Mouse (Mus musculus): ENCODE results near the gene Rgma. TPM values are rescaled to one million over a fixed set of nuclear protein-coding genes. Genes with fewer than 3 reads are reported as not detected.

Rgma gene
- polyA plus RNA-seq, 1 experiment from 2014 or later: 23.4 TPM

DNA sequence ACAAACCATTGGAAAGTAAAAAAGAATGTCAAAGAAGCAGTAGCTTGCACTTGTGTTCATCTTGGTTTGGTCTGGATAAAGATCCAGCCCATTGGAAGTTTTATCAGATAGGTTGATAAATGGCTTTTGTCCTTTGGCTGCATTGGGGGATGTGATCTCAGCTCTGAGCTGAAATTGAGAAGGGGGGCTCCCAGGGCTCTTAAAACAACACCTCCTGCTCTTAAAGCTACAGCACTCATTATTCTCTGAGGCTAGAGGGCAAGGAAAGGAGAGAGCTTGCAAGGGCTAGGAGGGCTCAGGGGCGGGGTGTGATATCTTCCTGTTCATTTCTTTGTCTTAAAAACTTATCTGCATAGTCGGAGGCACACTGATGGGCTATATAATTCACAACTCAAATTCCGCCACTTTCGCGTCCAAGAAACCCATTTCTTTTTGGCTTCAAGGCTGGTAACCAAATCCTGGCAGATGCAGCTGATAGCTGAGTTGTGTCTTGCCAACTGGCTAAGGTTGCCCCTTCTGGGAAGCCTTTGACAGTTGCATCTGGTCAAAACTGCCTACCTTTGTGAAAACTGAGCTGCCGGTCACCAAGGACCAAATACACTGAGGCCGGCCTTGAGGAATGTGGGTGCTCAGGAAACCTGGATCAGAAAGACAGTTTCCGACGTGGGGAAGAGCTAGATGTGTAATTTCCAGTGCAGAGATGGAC lies 18.2 kb downstream of the Rgma start:
- Histone ChIP-seq H3K36me3 (replicated peaks) (peaks cover 44% of the 10 kb centered on the region), H3K9me3 (no peaks in the 10 kb centered on the region), H3K27me3 (replicated peaks; ENCODE audit: low read depth, poor library complexity, severe bottlenecking) (peaks cover 11% of the 10 kb centered on the region; the same call in 1 of the 2 replicates), H3K4me1 (peaks cover 81% of the 10 kb centered on the region), H3K27ac (replicated peaks) (peak overlapping the region; percentile 98), H3K4me3 (peak overlapping the region; percentile 93)
- WGBS: 30% methylated on average over 9 of the region's 9 CpGs
- DNase-seq (ENCODE audit: low spot score): peak; percentile 53

GRCm38 (mm10) chr7:73394013-73394409 lies 18.7 kb downstream of the Rgma start:
- Histone ChIP-seq H3K36me3 (replicated peaks) (peaks cover 42% of the 10 kb centered on the region), H3K9me3 (no peaks in the 10 kb centered on the region), H3K27ac (replicated peaks) (peak overlapping the region; percentile 98), H3K4me1 (peaks cover 87% of the 10 kb centered on the region), H3K27me3 (replicated peaks; ENCODE audit: low read depth, poor library complexity, severe bottlenecking) (peaks cover 11% of the 10 kb centered on the region; the same call in 1 of the 2 replicates), H3K4me3 (peak overlapping the region; percentile 93)
- 56% methylated on average over 4 of the region's 4 CpGs for WGBS
- no peak for DNase-seq (ENCODE audit: low spot score)

GRCm38 (mm10) chr7:73398319-73398718 lies 23.0 kb downstream of the Rgma start:
- 7% methylated on average over 11 of the region's 11 CpGs for WGBS
- H3K9me3 ChIP-seq: no peaks in the 10 kb centered on the region
- peak overlapping the region; percentile 69; the same call in 1 of the 2 replicates for H3K27ac ChIP-seq (replicated peaks)
- peak overlapping the region; percentile 51 for H3K4me3 ChIP-seq
- peak; percentile 64 for DNase-seq (ENCODE audit: low spot score)
- peaks cover 94% of the 10 kb centered on the region for H3K4me1 ChIP-seq
- H3K27me3 ChIP-seq (replicated peaks; ENCODE audit: low read depth, poor library complexity, severe bottlenecking): peaks cover 17% of the 10 kb centered on the region; the same call in 1 of the 2 replicates
- H3K36me3 ChIP-seq (replicated peaks): peaks cover 53% of the 10 kb centered on the region

DNA sequence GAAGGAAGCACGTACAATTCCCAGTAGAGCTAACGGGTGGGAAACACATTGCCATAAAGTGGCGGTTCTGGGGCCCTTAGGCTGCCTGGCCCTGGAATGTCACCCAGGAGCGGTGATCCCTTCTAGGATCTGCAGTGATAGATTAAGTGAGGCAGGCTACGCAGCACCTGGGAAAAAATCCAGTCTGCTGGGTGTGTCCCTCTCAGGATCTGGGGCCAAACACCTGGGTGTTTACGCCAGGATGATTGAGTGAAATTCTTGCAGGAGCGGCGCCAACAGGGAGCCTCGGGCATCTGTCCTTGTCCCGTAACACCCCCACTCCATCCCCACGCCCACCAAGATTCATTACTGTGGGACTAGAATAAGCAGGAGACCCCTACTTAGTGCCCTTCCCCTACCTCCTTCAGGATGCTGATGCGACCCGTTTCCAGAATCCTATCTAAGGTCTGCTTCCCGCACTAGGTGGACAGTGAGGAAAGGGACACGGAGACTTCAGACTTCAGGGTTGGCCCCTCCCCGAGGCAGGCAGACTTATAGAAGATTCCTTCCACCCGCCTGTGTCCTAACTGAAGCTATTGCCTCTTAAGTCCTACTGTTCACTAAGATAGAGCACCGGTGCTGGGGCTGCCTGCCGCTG lies 23.6 kb downstream of the Rgma start:
- peak overlapping the region; percentile 69 for H3K27ac ChIP-seq (replicated peaks)
- no peaks in the 10 kb centered on the region for H3K9me3 ChIP-seq
- peak overlapping the region; percentile 51 for H3K4me3 ChIP-seq
- DNase-seq (ENCODE audit: low spot score): no peak
- WGBS: 8% methylated on average over 19 of the region's 19 CpGs
- peaks cover 94% of the 10 kb centered on the region for H3K4me1 ChIP-seq
- H3K27me3 ChIP-seq (replicated peaks; ENCODE audit: low read depth, poor library complexity, severe bottlenecking): peaks cover 17% of the 10 kb centered on the region; the same call in 1 of the 2 replicates
- peaks cover 57% of the 10 kb centered on the region for H3K36me3 ChIP-seq (replicated peaks)

DNA sequence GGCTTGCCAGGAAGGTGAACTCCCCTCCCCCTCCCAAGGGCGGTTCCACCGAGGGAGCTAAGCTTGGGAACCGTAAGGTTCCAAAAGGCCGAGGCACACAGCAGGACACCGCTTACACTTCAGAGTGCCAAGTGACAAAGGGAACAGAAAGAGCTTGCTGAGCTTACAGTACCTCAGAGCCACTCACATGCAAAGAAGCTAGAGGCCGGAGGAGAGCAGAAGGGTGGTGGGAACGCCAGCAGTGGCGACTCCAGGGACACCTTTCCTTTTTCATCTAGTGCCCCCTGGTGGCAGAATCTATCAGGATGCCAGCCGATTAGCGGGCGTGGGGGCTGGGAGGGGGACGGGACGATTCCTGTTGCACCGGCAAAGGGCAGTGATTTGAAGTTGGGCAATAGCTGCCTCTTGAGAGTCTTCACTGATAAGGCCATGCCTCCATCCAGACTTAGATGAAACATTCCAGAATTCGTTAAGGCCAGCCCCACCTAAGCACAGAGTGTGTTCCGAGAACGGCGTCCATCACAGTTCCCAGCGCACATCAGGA lies 24.3 kb downstream of the Rgma start:
- H3K36me3 ChIP-seq (replicated peaks): peaks cover 57% of the 10 kb centered on the region
- H3K27ac ChIP-seq (replicated peaks): peak overlapping the region; percentile 69
- peaks cover 17% of the 10 kb centered on the region; the same call in 1 of the 2 replicates for H3K27me3 ChIP-seq (replicated peaks; ENCODE audit: low read depth, poor library complexity, severe bottlenecking)
- H3K4me3 ChIP-seq: peak overlapping the region; percentile 51
- H3K4me1 ChIP-seq: peaks cover 89% of the 10 kb centered on the region
- H3K9me3 ChIP-seq: no peaks in the 10 kb centered on the region
- DNase-seq (ENCODE audit: low spot score): peak; percentile 84
- 1% methylated on average over 19 of the region's 19 CpGs for WGBS

DNA sequence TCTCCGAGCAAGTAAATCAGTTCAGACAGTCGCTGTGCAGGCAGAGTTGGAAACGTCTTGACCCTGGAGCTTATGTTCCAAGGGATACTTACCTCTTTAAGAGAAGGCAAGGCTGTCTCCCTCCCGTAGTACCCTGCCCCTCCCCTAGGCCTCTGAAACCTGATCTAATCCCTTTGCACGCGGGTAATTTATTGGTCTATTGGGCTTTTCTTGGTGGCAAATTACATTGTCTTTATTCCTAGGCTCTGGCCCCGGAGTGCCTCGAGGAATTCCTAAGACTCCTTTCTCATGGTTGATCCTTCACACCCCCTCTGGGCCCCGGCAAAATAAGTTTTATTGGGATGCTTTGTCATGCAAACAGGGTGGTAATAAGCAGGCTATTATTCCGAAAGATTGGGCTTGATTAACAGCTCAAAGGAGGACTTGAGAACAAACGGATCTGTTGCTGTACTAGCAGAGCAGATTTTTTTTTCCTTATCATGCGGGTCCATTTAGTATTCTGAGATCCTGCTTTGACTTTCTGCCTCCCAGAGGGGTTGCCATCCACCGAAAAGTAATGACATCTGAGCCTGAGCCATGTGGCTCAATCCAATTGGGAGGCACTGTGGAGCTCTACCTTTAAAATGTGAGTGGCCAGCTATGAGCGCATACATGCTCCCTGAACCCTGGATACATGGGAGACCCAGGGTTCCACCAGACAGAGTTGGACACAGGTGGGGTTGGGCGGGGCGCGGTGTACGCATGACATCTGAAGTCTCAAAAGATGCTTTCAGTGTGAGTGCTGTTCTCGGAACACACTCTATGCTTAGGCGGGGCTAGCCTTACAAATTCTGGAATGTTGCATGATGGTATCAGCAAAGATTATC lies 25.0 kb downstream of the Rgma start:
- H3K27me3 ChIP-seq (replicated peaks; ENCODE audit: low read depth, poor library complexity, severe bottlenecking): peaks cover 17% of the 10 kb centered on the region; the same call in 1 of the 2 replicates
- H3K4me1 ChIP-seq: peaks cover 82% of the 10 kb centered on the region
- peak overlapping the region; percentile 69; the same call in 1 of the 2 replicates for H3K27ac ChIP-seq (replicated peaks)
- WGBS: 15% methylated on average over 20 of the region's 20 CpGs
- DNase-seq (ENCODE audit: low spot score): peak; percentile 63
- H3K36me3 ChIP-seq (replicated peaks): peaks cover 57% of the 10 kb centered on the region
- H3K4me3 ChIP-seq: peak overlapping the region; percentile 51
- H3K9me3 ChIP-seq: peaks cover 2% of the 10 kb centered on the region; the same call in 1 of the 2 replicates

- peaks cover 64% of the 10 kb centered on the region for H3K4me1 ChIP-seq
- H3K36me3 ChIP-seq (replicated peaks): peaks cover 60% of the 10 kb centered on the region
- H3K27me3 ChIP-seq (replicated peaks; ENCODE audit: low read depth, poor library complexity, severe bottlenecking): peaks cover 17% of the 10 kb centered on the region; the same call in 1 of the 2 replicates
- peaks cover 12% of the 10 kb centered on the region; the same call in 1 of the 2 replicates for H3K9me3 ChIP-seq
- DNase-seq (ENCODE audit: low spot score): no peak
- H3K27ac ChIP-seq (replicated peaks): no peak overlapping the region
- H3K4me3 ChIP-seq: no peak overlapping the region
- 72% methylated on average over 2 of the region's 2 CpGs for WGBS
These were observed 26.8 kb downstream of the Rgma start for GRCm38 (mm10) chr7:73402106-73402505.

DNA sequence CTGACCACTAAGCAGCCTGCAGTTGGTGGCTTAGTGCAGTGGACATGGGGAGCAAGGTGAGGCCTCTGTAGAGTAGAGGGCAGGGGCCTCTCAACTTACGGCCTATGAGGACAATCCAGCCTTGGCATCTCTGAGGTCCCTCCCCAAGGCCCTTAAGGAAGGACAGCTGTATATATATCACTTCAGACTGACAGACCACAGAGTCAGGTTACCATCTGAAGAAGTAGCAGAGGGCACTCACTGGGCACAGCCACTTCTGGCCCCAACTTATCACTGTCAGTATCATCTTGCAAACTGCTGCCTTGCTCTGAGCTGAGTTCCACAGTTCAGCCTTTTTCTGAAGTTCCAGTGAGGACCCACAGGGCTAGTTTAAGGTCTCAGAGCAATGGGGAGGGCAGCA lies 27.4 kb downstream of the Rgma start:
- Histone ChIP-seq H3K4me1 (peaks cover 58% of the 10 kb centered on the region), H3K27me3 (replicated peaks; ENCODE audit: low read depth, poor library complexity, severe bottlenecking) (peaks cover 13% of the 10 kb centered on the region; the same call in 1 of the 2 replicates), H3K36me3 (replicated peaks) (peaks cover 60% of the 10 kb centered on the region), H3K27ac (replicated peaks) (peak overlapping the region; percentile 42; the same call in 1 of the 2 replicates), H3K9me3 (peaks cover 12% of the 10 kb centered on the region; the same call in 1 of the 2 replicates), H3K4me3 (no peak overlapping the region)
- WGBS: 58% methylated on average over 1 of the region's 1 CpGs
- DNase-seq (ENCODE audit: low spot score): no peak

- Histone ChIP-seq H3K27me3 (replicated peaks; ENCODE audit: low read depth, poor library complexity, severe bottlenecking) (0 out of 2 replicates have a peak, but pooled peaks cover 10% of the 10 kb centered on the region), H3K27ac (replicated peaks) (0 out of 2 replicates have a peak overlapping the region, but pooled peaks have one; percentile 42), H3K9me3 (peaks cover 12% of the 10 kb centered on the region; the same call in 1 of the 2 replicates), H3K36me3 (replicated peaks) (peaks cover 63% of the 10 kb centered on the region), H3K4me1 (peaks cover 49% of the 10 kb centered on the region), H3K4me3 (no peak overlapping the region)
- 30% methylated on average over 3 of the region's 3 CpGs for WGBS
- DNase-seq (ENCODE audit: low spot score): no peak
These were observed 28.2 kb downstream of the Rgma start for GRCm38 (mm10) chr7:73403538-73403937.

GRCm38 (mm10) chr7:73405550-73405949 lies 30.2 kb downstream of the Rgma start:
- 95% methylated on average over 11 of the region's 11 CpGs for WGBS
- Histone ChIP-seq H3K4me1 (peaks cover 29% of the 10 kb centered on the region), H3K36me3 (replicated peaks) (peaks cover 82% of the 10 kb centered on the region), H3K4me3 (no peak overlapping the region), H3K27ac (replicated peaks) (no peak overlapping the region), H3K27me3 (replicated peaks; ENCODE audit: low read depth, poor library complexity, severe bottlenecking) (0 out of 2 replicates have a peak, but pooled peaks cover 10% of the 10 kb centered on the region), H3K9me3 (peaks cover 12% of the 10 kb centered on the region; the same call in 1 of the 2 replicates)
- DNase-seq (ENCODE audit: low spot score): no peak

- Histone ChIP-seq H3K36me3 (replicated peaks) (peaks cover 100% of the 10 kb centered on the region), H3K4me1 (peaks cover 24% of the 10 kb centered on the region), H3K27ac (replicated peaks) (no peak overlapping the region; the same call in 1 of the 2 replicates), H3K4me3 (no peak overlapping the region), H3K27me3 (replicated peaks; ENCODE audit: low read depth, poor library complexity, severe bottlenecking) (no peaks in the 10 kb centered on the region), H3K9me3 (peaks cover 2% of the 10 kb centered on the region; the same call in 1 of the 2 replicates)
- DNase-seq (ENCODE audit: low spot score): no peak
- 80% methylated on average over 7 of the region's 7 CpGs for WGBS
These were observed 36.2 kb downstream of the Rgma start for GRCm38 (mm10) chr7:73411523-73411922.
